22 mouse cellular contexts compared by ENCODE assay signal in genomic region chr10:15244376-15245262, GRCm38 (mm10).
DNase-seq lines count a peak whose midpoint lies in the region; ATAC-seq and TF ChIP-seq lines count a peak whose summit lies in the region.
"Had no signal": no experiment of that assay in that cellular context is flagged by ENCODE, and none has a peak within 500 bp of the region (broad histone marks: within the 10 kb centered on the region; RNA-seq: fewer than 3 reads in every experiment).

No protein-coding gene starts in this region.

- 26% methylated on average over 6 of the region's 6 CpGs for WGBS in lung, embryonic 15.5 days
- WGBS in stomach, embryonic 16.5 days = 41% methylated on average over 6 of the region's 6 CpGs
- WGBS in stomach, postnatal 0 days = 33% methylated on average over 6 of the region's 6 CpGs
- WGBS in cerebellum, adult 2 months = 68% methylated on average over 6 of the region's 6 CpGs

- TF ChIP-seq EP300 in stomach, postnatal 0 days (optimal IDR thresholded peaks at IDR 0.05) = no peak

- no peak overlapping the region for H3K27ac ChIP-seq in lung, embryonic 15.5 days
- no peak overlapping the region for H3K27ac ChIP-seq in stomach, embryonic 16.5 days (ENCODE audit: low read length)
- H3K27ac ChIP-seq in stomach, postnatal 0 days (replicated peaks) = no peak overlapping the region
- H3K27ac ChIP-seq in embryonic fibroblast, embryonic 13.5 days (ENCODE audit: insufficient read depth, low read length) = peak overlapping the region; percentile 70
- no peak overlapping the region for H3K27ac ChIP-seq in cerebellum, adult 2 months (ENCODE audit: insufficient read depth, low read length)
- H3K27ac ChIP-seq: gastrocnemius, adult 2 months; hindbrain, embryonic 12.5 days; hindbrain, embryonic 15.5 days had no signal

- TF ChIP-seq POLR2A in embryonic fibroblast, embryonic 13.5 days (IDR thresholded peaks at IDR 0.05; ENCODE audit: low read depth, low read length) = no peak
- no peak for TF ChIP-seq POLR2A in cerebellum, adult 2 months (IDR thresholded peaks at IDR 0.05; ENCODE audit: borderline replicate concordance, insufficient read depth, low read length)

- H3K36me3 ChIP-seq in lung, embryonic 15.5 days = no peaks in the 10 kb centered on the region
- H3K36me3 ChIP-seq in stomach, embryonic 16.5 days (ENCODE audit: control insufficient read depth, insufficient read depth, low read length) = no peaks in the 10 kb centered on the region
- no peaks in the 10 kb centered on the region for H3K36me3 ChIP-seq in stomach, postnatal 0 days (ENCODE audit: control insufficient read depth, insufficient read depth, low read length)
- H3K36me3 ChIP-seq: G1E; hindbrain, embryonic 12.5 days; hindbrain, embryonic 15.5 days had no signal

- DNase-seq in lung, postnatal 14 days = no peak
- no peak for DNase-seq in stomach, postnatal 0 days (ENCODE audit: low spot score)
- DNase-seq in cerebellum, adult 2 months = no peak
- no peak for DNase-seq in left cerebral cortex, postnatal 25 days (ENCODE audit: low spot score in 2 of 2)
- DNase-seq: adrenal gland, adult 8-10 months; adrenal gland, postnatal 25 days; cerebellum, adult 11-12 months; cerebellum, adult 9-10 months; cerebellum, postnatal 14 days; forebrain, postnatal 0 days; gastrocnemius, adult 2 months; gastrocnemius, postnatal 14 days; heart, adult 11 months had no signal

- no peak for TF ChIP-seq CTCF in stomach, postnatal 0 days (IDR thresholded peaks at IDR 0.05; ENCODE audit: low read depth)
- no peak for TF ChIP-seq CTCF in embryonic fibroblast, embryonic 13.5 days (IDR thresholded peaks at IDR 0.05; ENCODE audit: borderline replicate concordance, insufficient read depth, low read length)
- TF ChIP-seq CTCF in cerebellum, adult 2 months (IDR thresholded peaks at IDR 0.05; ENCODE audit: borderline replicate concordance, insufficient read depth, low read depth, low read length) = no peak

- peak; percentile 52; the same call in 1 of the 2 replicates for ATAC-seq in lung, embryonic 15.5 days (ENCODE audit: borderline replicate concordance, extremely low read depth, low FRiP score, low TSS enrichment)
- peak; percentile 66 for ATAC-seq in stomach, embryonic 16.5 days (ENCODE audit: insufficient read depth, low FRiP score)
- ATAC-seq in stomach, postnatal 0 days (ENCODE audit: low FRiP score, low TSS enrichment) = no peak
- ATAC-seq: forebrain, embryonic 14.5 days; forebrain, postnatal 0 days had no signal

- H3K4me3 ChIP-seq in lung, embryonic 15.5 days = no peak overlapping the region
- H3K4me3 ChIP-seq in stomach, embryonic 16.5 days (replicated peaks; ENCODE audit: low read length) = no peak overlapping the region
- H3K4me3 ChIP-seq in stomach, postnatal 0 days (ENCODE audit: low read depth, low read length) = no peak overlapping the region
- H3K4me3 ChIP-seq in embryonic fibroblast, embryonic 13.5 days (ENCODE audit: insufficient read depth, low read length) = no peak overlapping the region
- no peak overlapping the region for H3K4me3 ChIP-seq in cerebellum, adult 2 months (replicated peaks; ENCODE audit: insufficient read depth, low read depth, low read length)
- H3K4me3 ChIP-seq: gastrocnemius, adult 2 months; hindbrain, embryonic 12.5 days; hindbrain, embryonic 15.5 days had no signal

- H3K9me3 ChIP-seq in lung, embryonic 15.5 days = no peaks in the 10 kb centered on the region
- no peaks in the 10 kb centered on the region for H3K9me3 ChIP-seq in stomach, embryonic 16.5 days (replicated peaks; ENCODE audit: control insufficient read depth, low read length)
- H3K9me3 ChIP-seq in stomach, postnatal 0 days (ENCODE audit: control insufficient read depth, low read length) = no peaks in the 10 kb centered on the region
- H3K9me3 ChIP-seq: G1E; hindbrain, embryonic 12.5 days; hindbrain, embryonic 15.5 days had no signal

- no peaks in the 10 kb centered on the region for H3K27me3 ChIP-seq in lung, embryonic 15.5 days
- H3K27me3 ChIP-seq in stomach, embryonic 16.5 days (ENCODE audit: control insufficient read depth, insufficient read depth, low read length) = no peaks in the 10 kb centered on the region
- H3K27me3 ChIP-seq in stomach, postnatal 0 days (ENCODE audit: control insufficient read depth, insufficient read depth, low read length) = no peaks in the 10 kb centered on the region
- H3K27me3 ChIP-seq in cerebellum, adult 2 months (ENCODE audit: control insufficient read depth, insufficient read depth, low read length) = no peaks in the 10 kb centered on the region
- H3K27me3 ChIP-seq: CH12.LX; hindbrain, embryonic 12.5 days; hindbrain, embryonic 15.5 days had no signal

- H3K4me2 ChIP-seq in lung, embryonic 15.5 days = no peak overlapping the region
- H3K4me2 ChIP-seq in stomach, embryonic 16.5 days (ENCODE audit: low read depth, low read length) = no peak overlapping the region
- H3K4me2 ChIP-seq in stomach, postnatal 0 days (replicated peaks; ENCODE audit: low read depth) = no peak overlapping the region
- H3K4me2 ChIP-seq: heart, embryonic 11.5 days; hindbrain, embryonic 12.5 days; hindbrain, embryonic 15.5 days had no signal

- intact Hi-C loops in left cerebral cortex, postnatal 25 days (cut with DNase I) = no loop called here

- H3K4me1 ChIP-seq in lung, embryonic 15.5 days = no peaks in the 10 kb centered on the region
- H3K4me1 ChIP-seq in stomach, embryonic 16.5 days (ENCODE audit: control insufficient read depth, insufficient read depth, low read length) = no peaks in the 10 kb centered on the region
- no peaks in the 10 kb centered on the region for H3K4me1 ChIP-seq in stomach, postnatal 0 days (replicated peaks; ENCODE audit: control insufficient read depth, insufficient read depth)
- no peaks in the 10 kb centered on the region for H3K4me1 ChIP-seq in embryonic fibroblast, embryonic 13.5 days (ENCODE audit: control insufficient read depth, insufficient read depth, low read length)
- no peaks in the 10 kb centered on the region for H3K4me1 ChIP-seq in cerebellum, adult 2 months (ENCODE audit: control insufficient read depth, insufficient read depth, low read length)
- H3K4me1 ChIP-seq: hindbrain, embryonic 12.5 days; hindbrain, embryonic 15.5 days had no signal

- H3K9ac ChIP-seq in lung, embryonic 15.5 days = no peak overlapping the region
- no peak overlapping the region for H3K9ac ChIP-seq in stomach, embryonic 16.5 days (ENCODE audit: low read length)
- no peak overlapping the region for H3K9ac ChIP-seq in stomach, postnatal 0 days (ENCODE audit: low read length)
- H3K9ac ChIP-seq: forebrain, postnatal 0 days; hindbrain, embryonic 12.5 days; hindbrain, embryonic 15.5 days had no signal
